Mouse (Mus musculus) liver, adult 2 months (tissue): ENCODE results near the gene Lpar3. TPM values are rescaled to one million over a fixed set of nuclear protein-coding genes. Genes with fewer than 3 reads are reported as not detected.

Source experiments
- DNase-seq: peaks from one replicate; pipeline ENCODE4 v3.0.0-alpha.2; 2011; ENCODE audit warnings: low read depth, low spot score; ENCODE audit errors: extremely low read depth
- H3K27ac ChIP-seq: fragments of 200-500 bp; replicated peaks from 2 replicates; pipeline ENCODE4 v1.5.1; 2012; ENCODE audit warnings: low read depth, mild to moderate bottlenecking, control low read depth, inconsistent platforms, low read length; ENCODE audit not compliant: insufficient read depth
- H3K27me3 ChIP-seq: fragments of 200-500 bp; 2 replicates; pipeline ENCODE4 v1.6.1; 2012; ENCODE audit warnings: mild to moderate bottlenecking, moderate library complexity, low read length, inconsistent platforms; ENCODE audit not compliant: control insufficient read depth, insufficient read depth
- H3K36me3 ChIP-seq: fragments of 200-500 bp; 2 replicates; pipeline ENCODE4 v1.6.1; 2012; ENCODE audit warnings: low read length, inconsistent platforms; ENCODE audit not compliant: control insufficient read depth, insufficient read depth
- H3K4me1 ChIP-seq: fragments of 200-500 bp; 2 replicates; pipeline ENCODE4 v1.6.1; 2011; ENCODE audit warnings: low read length; ENCODE audit not compliant: control insufficient read depth, insufficient read depth
- H3K4me3 ChIP-seq: fragments of 200-500 bp; 2 replicates; pipeline ENCODE4 v1.5.1; 2011; ENCODE audit warnings: low read depth, mild to moderate bottlenecking, control low read depth, low read length, moderate library complexity; ENCODE audit not compliant: insufficient read depth
- H3K79me2 ChIP-seq: fragments of 200-500 bp; 2 replicates; pipeline ENCODE4 v1.6.1; 2012; ENCODE audit warnings: inconsistent platforms, mild to moderate bottlenecking, low read length, moderate library complexity; ENCODE audit not compliant: control insufficient read depth, insufficient read depth
- H3K9ac ChIP-seq: fragments of 200-500 bp; 2 replicates; pipeline ENCODE4 v1.6.1; 2012; ENCODE audit warnings: low read depth, mild to moderate bottlenecking, control low read depth, inconsistent platforms, low read length
- CTCF ChIP-seq: fragments of 200-500 bp; IDR thresholded peaks from 2 replicates; pipeline ENCODE4 v1.5.1; 2011; ENCODE audit warnings: low read depth, low read length, control low read depth
- POLR2A ChIP-seq: fragments of 200-500 bp; IDR thresholded peaks from 2 replicates; pipeline ENCODE4 v1.6.1; 2011; ENCODE audit warnings: low read length, control low read depth; ENCODE audit not compliant: insufficient read depth; ENCODE audit errors: extremely low read depth
- WGBS: fragments of 180-500 bp; shearing (Covaris S2); methylation state at CpG from one replicate; pipeline ENCODE4 v1.1.7; 2018; 5-methylcytosine and 5-hydroxymethylcytosine counted together
- polyA plus RNA-seq: library from polyadenylated mRNA; depleted of rRNA; stranded (reverse); fragments of >200 nt; gene quantifications from 2 replicates; pipeline ENCODE4 v1.2.3, GENCODE M21; 2012
- total RNA-seq: library from RNA; depleted of rRNA; stranded (reverse); fragments of >200 nt; gene quantifications from 2 replicates; pipeline ENCODE4 v1.2.3, GENCODE M21; 2014

The Lpar3 gene
- total and polyA plus RNA-seq, 2 experiments, result 0.05 to 0.09 TPM

DNA sequence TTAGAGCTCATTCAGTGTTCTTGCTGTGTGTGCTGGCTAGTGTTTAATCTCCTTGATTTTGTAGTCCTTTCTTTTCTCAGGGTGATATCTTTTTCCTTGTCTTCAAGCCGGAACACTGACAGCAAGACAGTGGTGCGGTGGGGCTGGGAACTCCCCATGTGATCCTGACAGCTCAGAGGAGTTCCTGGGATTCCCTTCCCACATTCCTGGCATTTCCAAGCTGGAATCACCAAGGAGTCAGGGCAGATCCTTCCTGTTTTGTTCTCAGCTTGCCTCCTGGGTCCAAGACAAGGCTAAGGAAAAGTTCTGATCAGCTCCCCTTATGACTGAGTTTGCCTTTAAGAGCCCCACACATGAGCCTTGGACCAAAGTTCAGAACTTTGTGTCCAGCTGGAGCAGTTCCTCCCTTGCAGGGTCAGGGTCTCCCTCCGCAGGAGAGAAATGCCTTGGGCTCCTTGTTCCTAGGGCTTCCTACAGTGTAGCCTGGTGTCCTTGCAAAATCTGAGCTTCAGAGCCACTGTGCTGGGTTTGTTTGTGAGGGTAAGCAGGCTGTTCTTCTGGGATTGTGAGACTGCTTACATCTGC lies 33.1 kb downstream of the Lpar3 start:
- no peak overlapping the region for H3K9ac ChIP-seq
- DNase-seq, result no peak

DNA sequence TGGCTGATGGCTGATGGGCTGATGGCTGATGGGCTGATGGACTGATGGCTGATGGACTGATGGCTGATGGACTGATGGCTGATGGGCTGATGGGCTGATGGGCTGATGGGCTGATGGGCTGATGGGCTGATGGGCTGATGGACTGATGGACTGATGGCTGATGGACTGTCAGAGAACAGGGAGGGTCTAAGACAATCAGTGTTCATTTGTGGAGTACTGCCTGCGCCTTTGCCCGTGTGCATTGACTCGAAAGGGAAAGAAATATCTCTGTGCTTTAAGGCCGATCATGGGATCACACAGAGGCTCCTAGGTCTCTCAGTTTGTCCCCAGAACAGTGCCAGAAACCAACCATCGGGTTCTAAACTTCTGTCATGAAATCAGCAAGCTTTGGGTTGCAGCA lies 34.4 kb downstream of the Lpar3 start:
- 89% methylated on average over 5 of the region's 5 CpGs for WGBS
- no peak for DNase-seq
- H3K9ac ChIP-seq, result no peak overlapping the region

More for the DNA sequence above, 33.1 kb downstream of the Lpar3 start:
- no peak overlapping the region for H3K4me3 ChIP-seq
- H3K4me1 ChIP-seq, result peaks cover 5% of the 10 kb centered on the region; the same call in 1 of the 2 replicates
- 57% methylated on average over 3 of the region's 3 CpGs for WGBS
- H3K79me2 ChIP-seq, result no peaks in the 10 kb centered on the region
- H3K27ac ChIP-seq, result no peak overlapping the region
- H3K27me3 ChIP-seq, result no peaks in the 10 kb centered on the region
- H3K36me3 ChIP-seq, result no peaks in the 10 kb centered on the region
- no peak for TF ChIP-seq POLR2A
- TF ChIP-seq CTCF, result no peak

DNA sequence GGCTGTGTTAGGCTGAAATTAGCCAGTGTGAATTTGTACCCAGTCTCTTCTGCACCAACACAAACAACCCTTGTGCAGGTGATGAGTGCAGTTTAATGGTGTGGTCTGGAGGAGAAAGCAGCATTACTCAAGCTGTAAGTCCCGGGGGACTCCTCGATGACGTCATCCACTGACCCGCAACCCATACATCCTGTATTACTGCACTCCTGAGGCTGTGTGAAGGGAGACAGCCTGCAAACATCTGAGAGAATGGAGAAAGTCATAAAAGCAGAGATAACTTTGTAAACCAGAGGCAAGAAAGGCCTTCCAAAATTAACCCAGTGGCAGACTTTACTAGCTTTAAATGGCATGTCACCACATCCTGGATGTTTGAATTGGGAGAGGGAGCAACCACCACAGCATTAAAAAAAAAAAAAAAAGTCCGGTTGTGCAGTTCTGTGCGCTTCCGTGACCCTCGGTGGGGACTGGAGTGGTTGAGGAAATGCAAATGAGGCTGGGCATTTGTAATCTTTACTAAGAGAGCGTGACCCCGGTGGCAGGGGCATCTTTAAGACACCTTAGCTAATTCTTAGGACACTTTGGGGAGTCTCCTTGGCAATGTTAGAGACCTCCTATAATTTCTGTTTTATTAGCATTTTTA lies 36.8 kb downstream of the Lpar3 start:
- TF ChIP-seq CTCF (no peak), POLR2A (no peak)
- Histone ChIP-seq H3K4me1 (0 out of 2 replicates have a peak, but pooled peaks cover 3% of the 10 kb centered on the region), H3K27ac (no peak overlapping the region), H3K4me3 (no peak overlapping the region), H3K36me3 (no peaks in the 10 kb centered on the region), H3K27me3 (no peaks in the 10 kb centered on the region), H3K79me2 (no peaks in the 10 kb centered on the region), H3K9ac (no peak overlapping the region)
- 71% methylated on average over 10 of the region's 10 CpGs for WGBS
- DNase-seq, result no peak

More for the DNA sequence above, 34.4 kb downstream of the Lpar3 start:
- H3K27me3 ChIP-seq, result no peaks in the 10 kb centered on the region
- H3K36me3 ChIP-seq, result no peaks in the 10 kb centered on the region
- no peak overlapping the region for H3K27ac ChIP-seq
- H3K79me2 ChIP-seq, result no peaks in the 10 kb centered on the region
- no peak overlapping the region for H3K4me3 ChIP-seq
- TF ChIP-seq CTCF, result no peak
- no peak for TF ChIP-seq POLR2A
- H3K4me1 ChIP-seq, result peaks cover 4% of the 10 kb centered on the region; the same call in 1 of the 2 replicates

DNA sequence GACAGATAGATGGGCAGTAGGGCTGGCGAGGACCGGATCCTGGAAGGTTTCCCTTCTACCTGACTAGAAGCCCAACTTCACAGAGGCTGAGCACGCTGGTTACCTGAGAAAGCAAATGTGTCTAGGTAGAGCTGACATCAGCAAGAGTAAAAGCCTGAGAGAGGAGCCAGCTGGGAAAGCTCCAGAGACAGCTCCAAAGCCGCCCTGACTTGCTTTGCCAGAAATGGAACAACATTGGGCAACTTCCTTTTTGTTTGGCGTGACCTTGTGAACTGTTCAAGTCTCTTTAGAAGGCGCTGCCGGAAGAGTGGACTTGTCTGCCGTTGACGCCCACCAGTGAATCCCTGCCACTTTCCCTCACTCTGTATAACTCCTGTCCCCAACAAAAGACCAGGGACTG lies 39.4 kb downstream of the Lpar3 start:
- peak; percentile 95 for DNase-seq
- Histone ChIP-seq H3K4me1 (peaks cover 3% of the 10 kb centered on the region; the same call in 1 of the 2 replicates), H3K27me3 (no peaks in the 10 kb centered on the region), H3K9ac (no peak overlapping the region), H3K36me3 (no peaks in the 10 kb centered on the region), H3K4me3 (no peak overlapping the region), H3K27ac (no peak overlapping the region), H3K79me2 (no peaks in the 10 kb centered on the region)
- TF ChIP-seq CTCF, result no peak
- no peak for TF ChIP-seq POLR2A
- WGBS, result 22% methylated on average over 9 of the region's 9 CpGs

DNA sequence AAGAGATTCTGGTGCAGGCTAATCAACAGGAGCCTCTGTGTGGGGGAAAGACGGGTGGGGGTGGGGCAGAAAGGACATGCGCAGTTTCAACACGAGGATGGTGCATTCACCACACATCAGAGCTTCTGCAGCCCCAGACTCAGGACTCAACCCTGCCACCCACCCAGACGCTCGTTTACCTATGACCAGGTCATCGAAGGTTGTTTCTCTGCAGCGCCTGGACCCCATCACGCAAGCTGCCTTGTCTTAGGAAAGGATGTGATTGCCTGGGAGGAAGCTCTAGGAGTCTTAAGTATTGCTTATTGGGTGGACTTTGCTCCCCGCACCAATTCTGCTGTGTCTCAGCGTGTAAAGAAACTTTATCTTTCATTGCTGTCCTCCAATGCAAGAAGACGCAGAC lies 40.1 kb downstream of the Lpar3 start:
- Histone ChIP-seq H3K36me3 (no peaks in the 10 kb centered on the region), H3K27ac (no peak overlapping the region), H3K79me2 (no peaks in the 10 kb centered on the region), H3K4me3 (no peak overlapping the region), H3K9ac (no peak overlapping the region), H3K4me1 (peaks cover 5% of the 10 kb centered on the region), H3K27me3 (no peaks in the 10 kb centered on the region)
- no peak for TF ChIP-seq POLR2A
- no peak for TF ChIP-seq CTCF
- no peak for DNase-seq
- 74% methylated on average over 11 of the region's 11 CpGs for WGBS

DNA sequence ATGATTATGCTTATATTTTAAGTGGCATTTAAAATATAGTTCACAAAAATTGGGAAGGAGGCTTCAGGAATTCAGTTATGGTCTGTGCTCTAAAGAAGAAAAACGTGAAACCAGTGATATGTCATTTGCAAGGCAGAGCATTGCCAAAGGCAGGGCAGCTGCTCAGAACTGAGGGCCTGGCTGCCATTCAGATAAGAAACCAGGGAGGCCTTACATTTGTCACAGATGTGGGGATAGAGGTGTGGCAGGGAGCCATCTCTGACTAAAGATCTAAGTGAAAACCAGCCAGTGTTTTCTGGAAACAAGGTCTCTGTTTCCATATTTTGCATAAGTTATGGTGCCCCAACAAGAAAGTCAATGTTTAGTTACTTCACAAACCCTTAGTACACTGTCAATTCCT lies 41.8 kb downstream of the Lpar3 start:
- Histone ChIP-seq H3K4me3 (no peak overlapping the region), H3K9ac (no peak overlapping the region), H3K27ac (no peak overlapping the region), H3K27me3 (no peaks in the 10 kb centered on the region), H3K4me1 (peaks cover 7% of the 10 kb centered on the region), H3K79me2 (no peaks in the 10 kb centered on the region), H3K36me3 (no peaks in the 10 kb centered on the region)
- TF ChIP-seq CTCF, result no peak
- TF ChIP-seq POLR2A, result no peak
- 75% methylated on average over 1 of the region's 1 CpGs for WGBS
- no peak for DNase-seq
